28 mouse cellular contexts compared by ENCODE assay signal in genomic region chr12:108709386-108709785, GRCm38 (mm10). TPM values are rescaled to one million over a fixed set of nuclear protein-coding genes. Genes with fewer than 3 reads are reported as not detected.
DNase-seq lines count a peak whose midpoint lies in the region; ATAC-seq and TF ChIP-seq lines count a peak whose summit lies in the region.
"Had no signal": no experiment of that assay in that cellular context is flagged by ENCODE, and none has a peak within 500 bp of the region (broad histone marks: within the 10 kb centered on the region; RNA-seq: fewer than 3 reads in every experiment).

No protein-coding gene starts in this region.

- no peak overlapping the region for H3K9ac ChIP-seq in liver, adult 2 months (ENCODE audit: low read depth, low read length)
- no peak overlapping the region for H3K9ac ChIP-seq in liver, postnatal 0 days (replicated peaks)
- no peak overlapping the region for H3K9ac ChIP-seq in intestine, embryonic 16.5 days (ENCODE audit: low read depth, low read length)
- H3K9ac ChIP-seq in stomach, postnatal 0 days (ENCODE audit: low read length): no peak overlapping the region
- H3K9ac ChIP-seq: forebrain, embryonic 13.5 days; heart, embryonic 15.5 days; limb, embryonic 12.5 days; liver, embryonic 13.5 days; lung, embryonic 14.5 days; midbrain, embryonic 12.5 days; neural tube, embryonic 12.5 days had no signal

- no peak overlapping the region for H3K4me3 ChIP-seq in liver, adult 2 months (ENCODE audit: insufficient read depth, low read depth, low read length)
- H3K4me3 ChIP-seq in liver, postnatal 0 days (ENCODE audit: low read depth, low read length): no peak overlapping the region
- no peak overlapping the region for H3K4me3 ChIP-seq in intestine, embryonic 16.5 days (ENCODE audit: low read length)
- H3K4me3 ChIP-seq in stomach, postnatal 0 days (ENCODE audit: low read depth, low read length): no peak overlapping the region
- H3K4me3 ChIP-seq: forebrain, embryonic 13.5 days; heart, embryonic 15.5 days; limb, embryonic 12.5 days; liver, embryonic 13.5 days; megakaryocyte, embryonic 14.5 days; midbrain, embryonic 12.5 days; myocyte; neural tube, embryonic 12.5 days had no signal

- H3K27ac ChIP-seq in liver, adult 2 months (replicated peaks; ENCODE audit: insufficient read depth, low read depth, low read length): 0 out of 2 replicates have a peak overlapping the region, but pooled peaks have one; percentile 84
- H3K27ac ChIP-seq in liver, postnatal 0 days (ENCODE audit: low read depth): no peak overlapping the region
- peak overlapping the region; percentile 72; the same call in 1 of the 2 replicates for H3K27ac ChIP-seq in intestine, embryonic 16.5 days (ENCODE audit: low read length)
- H3K27ac ChIP-seq in stomach, postnatal 0 days (replicated peaks): peak overlapping the region; percentile 83
- H3K27ac ChIP-seq: forebrain, embryonic 13.5 days; heart, embryonic 15.5 days; limb, embryonic 12.5 days; liver, embryonic 13.5 days; midbrain, embryonic 12.5 days; neural tube, embryonic 12.5 days had no signal

- no peaks in the 10 kb centered on the region for H3K9me3 ChIP-seq in liver, postnatal 0 days (ENCODE audit: low read length)
- no peaks in the 10 kb centered on the region for H3K9me3 ChIP-seq in intestine, embryonic 16.5 days (ENCODE audit: control insufficient read depth, low read length)
- H3K9me3 ChIP-seq in stomach, postnatal 0 days (ENCODE audit: control insufficient read depth, low read length): no peaks in the 10 kb centered on the region
- H3K9me3 ChIP-seq: forebrain, embryonic 13.5 days; heart, embryonic 15.5 days; limb, embryonic 12.5 days; liver, embryonic 13.5 days; megakaryocyte, embryonic 14.5 days; midbrain, embryonic 12.5 days; neural tube, embryonic 12.5 days had no signal

- no peaks in the 10 kb centered on the region for H3K79me2 ChIP-seq in liver, adult 2 months (ENCODE audit: control insufficient read depth, insufficient read depth, low read length)

- TF ChIP-seq CTCF in liver, adult 2 months (IDR thresholded peaks at IDR 0.05; ENCODE audit: low read depth, low read length): no peak
- TF ChIP-seq CTCF in liver, postnatal 0 days (IDR thresholded peaks at IDR 0.05; ENCODE audit: low read depth): no peak
- no peak for TF ChIP-seq CTCF in stomach, postnatal 0 days (IDR thresholded peaks at IDR 0.05; ENCODE audit: low read depth)

- no peak for DNase-seq in liver, adult 2 months (ENCODE audit: extremely low read depth, low read depth, low spot score)
- DNase-seq in liver, postnatal 0 days: no peak
- DNase-seq in urinary bladder, adult 2 months (ENCODE audit: low spot score): peak; percentile 20
- DNase-seq in urinary bladder, postnatal 25 days (ENCODE audit: low spot score): no peak
- DNase-seq in stomach, postnatal 0 days (ENCODE audit: low spot score): peak; percentile 67
- no peak for DNase-seq in cerebellum, adult 18-20 months
- DNase-seq: adrenal gland, adult 2 months; adrenal gland, postnatal 36 days; B cell, adult 2 months; cerebellum, adult 2 months; cerebellum, postnatal 14 days; gastrocnemius, postnatal 10 days; liver, embryonic 13.5 days; lung, embryonic 14.5 days; right cerebral cortex, postnatal 4 days; thymus, adult 18-20 months; thymus, postnatal 4 days had no signal

- H3K36me3 ChIP-seq in liver, adult 2 months (ENCODE audit: control insufficient read depth, insufficient read depth, low read length): no peaks in the 10 kb centered on the region
- no peaks in the 10 kb centered on the region for H3K36me3 ChIP-seq in liver, postnatal 0 days (replicated peaks; ENCODE audit: insufficient read depth, low read length)
- no peaks in the 10 kb centered on the region for H3K36me3 ChIP-seq in intestine, embryonic 16.5 days (ENCODE audit: control insufficient read depth, insufficient read depth, low read length)
- no peaks in the 10 kb centered on the region for H3K36me3 ChIP-seq in stomach, postnatal 0 days (ENCODE audit: control insufficient read depth, insufficient read depth, low read length)
- H3K36me3 ChIP-seq: heart, embryonic 15.5 days; limb, embryonic 12.5 days; liver, embryonic 13.5 days; midbrain, embryonic 12.5 days; neural tube, embryonic 12.5 days had no signal

- TF ChIP-seq POLR2A in liver, adult 2 months (IDR thresholded peaks at IDR 0.05; ENCODE audit: extremely low read depth, insufficient read depth, low read length): no peak

- no peak overlapping the region for H3K4me2 ChIP-seq in liver, postnatal 0 days (ENCODE audit: low read depth, low read length)
- no peak overlapping the region for H3K4me2 ChIP-seq in intestine, embryonic 16.5 days (ENCODE audit: low read depth, low read length)
- H3K4me2 ChIP-seq in stomach, postnatal 0 days (replicated peaks; ENCODE audit: low read depth): no peak overlapping the region
- H3K4me2 ChIP-seq: forebrain, embryonic 13.5 days; heart, embryonic 15.5 days; limb, embryonic 12.5 days; liver, embryonic 13.5 days; lung, embryonic 14.5 days; midbrain, embryonic 12.5 days; neural tube, embryonic 12.5 days had no signal

- no peak for TF ChIP-seq EP300 in liver, postnatal 0 days (IDR thresholded peaks at IDR 0.05; ENCODE audit: low read depth)
- TF ChIP-seq EP300 in stomach, postnatal 0 days (optimal IDR thresholded peaks at IDR 0.05): no peak

- WGBS in liver, adult 2 months: 93% methylated on average over 6 of the region's 6 CpGs
- 74% methylated on average over 6 of the region's 6 CpGs for WGBS in liver, postnatal 0 days (ENCODE audit: insufficient replicate concordance)
- WGBS in intestine, embryonic 16.5 days: 67% methylated on average over 6 of the region's 6 CpGs
- WGBS in stomach, postnatal 0 days: 63% methylated on average over 6 of the region's 6 CpGs

- H3K4me1 ChIP-seq in liver, adult 2 months (ENCODE audit: control insufficient read depth, insufficient read depth, low read length): peaks cover 9% of the 10 kb centered on the region
- H3K4me1 ChIP-seq in liver, postnatal 0 days (ENCODE audit: insufficient read depth): no peaks in the 10 kb centered on the region; the same call in 1 of the 2 replicates
- peaks cover 9% of the 10 kb centered on the region; the same call in 1 of the 2 replicates for H3K4me1 ChIP-seq in intestine, embryonic 16.5 days (ENCODE audit: control insufficient read depth, insufficient read depth, low read length)
- H3K4me1 ChIP-seq in stomach, postnatal 0 days (replicated peaks; ENCODE audit: control insufficient read depth, insufficient read depth): no peaks in the 10 kb centered on the region
- H3K4me1 ChIP-seq: forebrain, embryonic 13.5 days; heart, embryonic 15.5 days; limb, embryonic 12.5 days; liver, embryonic 13.5 days; megakaryocyte, embryonic 14.5 days; midbrain, embryonic 12.5 days; neural tube, embryonic 12.5 days had no signal

- no peak for ATAC-seq in liver, postnatal 0 days
- ATAC-seq in intestine, embryonic 16.5 days: 0 out of 2 replicates have a peak, but pooled peaks have one; percentile 36
- peak; percentile 58; the same call in 1 of the 2 replicates for ATAC-seq in stomach, postnatal 0 days (ENCODE audit: low FRiP score, low TSS enrichment)
- ATAC-seq: activated CD4-positive, CD25-positive, alpha-beta regulatory T cell, adult 4 months; forebrain, embryonic 13.5 days; hindbrain, embryonic 16.5 days had no signal

- H3K27me3 ChIP-seq in liver, adult 2 months (ENCODE audit: control insufficient read depth, insufficient read depth, low read length): no peaks in the 10 kb centered on the region
- no peaks in the 10 kb centered on the region for H3K27me3 ChIP-seq in liver, postnatal 0 days (ENCODE audit: insufficient read depth, low read length)
- no peaks in the 10 kb centered on the region for H3K27me3 ChIP-seq in intestine, embryonic 16.5 days (replicated peaks; ENCODE audit: control insufficient read depth, insufficient read depth, low read length)
- H3K27me3 ChIP-seq in stomach, postnatal 0 days (ENCODE audit: control insufficient read depth, insufficient read depth, low read length): no peaks in the 10 kb centered on the region

RNA-seq across cellular contexts. Expression of gene Degs2, which starts 7.3 kb away (rescaled TPM):
- total RNA-seq in liver, adult 2 months (2014; rRNA removed): 0.07 and 0.65 TPM in 2 replicates
- 0.11 and 0.29 TPM in 2 replicates for polyA plus RNA-seq in liver, adult 2 months (2012; rRNA removed)
- 0.13 TPM in 2 replicates for polyA plus RNA-seq in liver, postnatal 0 days (2015; fragmentation: Nextera tagmentation; extraction: Ambion mirVana)
- 55.0 and 72.3 TPM in 2 replicates for polyA plus RNA-seq in urinary bladder, adult 2 months (2012; rRNA removed)
- polyA plus RNA-seq in intestine, embryonic 16.5 days (2015; fragmentation: Nextera tagmentation; extraction: Ambion mirVana): 161 and 181 TPM in 2 replicates
- 172 and 174 TPM in 2 replicates for polyA plus RNA-seq in stomach, postnatal 0 days (2015; fragmentation: Nextera tagmentation; extraction: Ambion mirVana)
- polyA plus RNA-seq: spleen, adult 2 months had no signal

Comparison
In these comparisons a context has a peak if more than half of its experiments do, and no peak if none do; other contexts are left out.
1. DNase-seq: peak in urinary bladder, adult 2 months (single experiment) and stomach, postnatal 0 days (single experiment); none in liver, adult 2 months (single experiment), liver, postnatal 0 days (single experiment), urinary bladder, postnatal 25 days (single experiment) and cerebellum, adult 18-20 months (0 of 2).
2. RNA of gene Degs2, which starts 7.3 kb away (polyA plus RNA-seq): 172 to 174 TPM in stomach, postnatal 0 days, 161 to 181 TPM in intestine, embryonic 16.5 days and 55.0 to 72.3 TPM in urinary bladder, adult 2 months; 0.13 TPM in liver, postnatal 0 days and 0.11 to 0.29 TPM in liver, adult 2 months; every median in the first group is over 10 times any median in the second.